Mouse (Mus musculus): ENCODE results near the gene Hspbap1. TPM values are rescaled to one million over a fixed set of nuclear protein-coding genes. Genes with fewer than 3 reads are reported as not detected.

The Hspbap1 gene
- 5.1 and 6.4 TPM in 2 replicates for polyA plus RNA-seq (2012; rRNA removed)

DNA sequence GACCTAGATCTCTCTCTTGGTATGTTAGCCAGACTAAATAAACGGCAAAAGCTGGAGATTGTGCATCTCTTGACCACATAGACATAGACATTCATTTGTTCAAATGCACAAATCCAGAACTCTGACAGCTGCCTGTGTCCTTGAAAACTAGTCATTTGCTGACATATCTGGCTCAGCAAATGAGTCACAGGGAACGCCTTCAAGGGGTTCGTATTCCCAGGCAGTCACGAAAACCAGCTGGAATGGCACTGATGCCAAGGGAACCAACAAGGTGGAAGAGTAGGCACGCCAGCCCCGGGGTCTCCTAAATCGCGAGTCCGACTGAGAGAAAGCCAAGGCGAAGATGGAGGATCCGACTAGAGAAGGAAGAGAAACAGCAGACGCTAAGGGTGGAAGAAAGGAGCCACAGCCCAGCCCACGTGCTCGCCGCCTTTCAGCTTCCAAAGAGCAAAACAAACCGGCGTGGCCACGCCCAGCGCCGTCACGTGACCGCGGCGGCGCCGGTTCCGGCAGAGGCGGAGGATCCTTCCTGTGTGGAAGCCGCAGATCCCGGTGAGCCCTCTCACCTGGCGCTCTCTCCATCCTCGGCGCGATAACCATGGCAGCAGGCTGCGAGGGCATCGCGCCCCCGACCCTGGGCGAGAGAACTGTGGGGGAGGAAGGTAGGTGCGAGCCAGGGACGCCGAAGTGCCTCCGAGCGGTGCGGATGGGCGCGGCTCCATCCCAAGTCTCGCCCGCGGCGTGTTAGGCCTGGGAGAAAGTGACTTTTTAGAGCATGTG, at the start of gene Hspbap1:
Gene Hspbap1, plus strand, starts transcription at position 498 of the 780 bp plus-strand sequence.
- DNase-seq (ENCODE audit: low read depth) = no peak

DNA sequence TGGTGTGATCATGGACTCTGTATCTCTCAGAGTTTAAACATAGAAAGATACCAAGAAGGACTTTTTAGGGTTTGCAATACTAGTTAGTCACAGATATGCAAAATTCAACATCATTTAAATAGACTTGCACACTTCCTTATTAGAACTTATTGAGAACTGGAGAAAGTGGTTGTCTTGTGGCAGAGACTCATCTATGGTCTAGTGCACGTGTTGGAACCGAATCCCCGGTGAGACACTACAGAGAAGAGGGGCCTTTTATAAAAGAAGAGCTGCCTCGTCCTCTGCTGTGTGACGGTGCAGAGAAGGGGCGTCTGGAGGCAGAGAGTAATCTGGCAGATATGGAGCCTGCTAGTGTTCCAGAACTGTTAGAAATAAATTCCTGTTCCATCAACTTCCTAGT, 45.6 kb upstream of the Hspbap1 start:
- no peak for DNase-seq (ENCODE audit: low read depth)

DNA sequence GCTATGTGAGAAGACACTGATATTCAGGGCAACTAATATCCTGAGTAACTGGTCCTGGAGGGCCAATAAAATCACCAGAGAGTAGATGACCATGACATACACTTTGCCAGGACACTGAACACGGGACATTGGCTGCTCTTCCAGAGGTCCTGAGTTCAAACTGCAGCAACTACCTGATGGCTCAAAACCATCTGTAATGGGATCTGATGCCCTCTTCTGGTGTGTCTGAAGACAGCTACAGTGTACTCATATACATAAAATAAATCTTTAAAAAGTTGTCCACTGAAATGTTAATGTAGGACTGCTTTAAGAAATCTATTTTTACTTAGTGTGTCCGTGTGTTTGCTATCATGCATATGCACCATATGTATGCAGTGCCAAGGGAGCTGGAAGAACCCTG, 43.6 kb upstream of the Hspbap1 start:
- no peak for DNase-seq (ENCODE audit: low read depth)

DNA sequence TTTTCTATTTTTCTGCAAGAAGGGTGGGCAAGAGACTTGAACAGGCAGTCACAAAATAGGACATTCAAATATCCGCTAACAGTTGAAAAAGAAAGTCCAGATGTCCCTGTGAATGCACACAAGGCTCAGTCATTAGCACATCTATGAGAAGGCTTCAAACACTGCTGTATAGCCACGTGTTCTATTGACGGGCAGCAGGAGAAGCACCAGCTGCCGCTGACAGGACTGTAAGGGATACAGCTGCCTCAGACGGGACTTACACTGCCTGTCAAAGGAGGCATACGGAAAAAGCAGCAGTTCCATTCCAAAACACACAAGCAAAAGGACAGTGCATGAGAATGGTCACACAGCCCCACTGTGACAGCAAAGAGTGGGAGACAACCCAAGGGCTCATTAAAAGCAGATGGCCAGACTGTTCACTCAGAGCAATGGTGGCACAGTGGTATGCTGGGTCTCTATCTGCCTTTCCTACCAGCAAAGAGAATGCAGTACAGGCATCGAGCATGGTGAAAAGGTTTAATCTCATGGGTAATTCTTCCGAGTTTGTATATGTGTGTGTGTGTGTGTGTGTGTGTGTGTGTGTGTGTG, 40.9 kb upstream of the Hspbap1 start:
- no peak for DNase-seq (ENCODE audit: low read depth)

DNA sequence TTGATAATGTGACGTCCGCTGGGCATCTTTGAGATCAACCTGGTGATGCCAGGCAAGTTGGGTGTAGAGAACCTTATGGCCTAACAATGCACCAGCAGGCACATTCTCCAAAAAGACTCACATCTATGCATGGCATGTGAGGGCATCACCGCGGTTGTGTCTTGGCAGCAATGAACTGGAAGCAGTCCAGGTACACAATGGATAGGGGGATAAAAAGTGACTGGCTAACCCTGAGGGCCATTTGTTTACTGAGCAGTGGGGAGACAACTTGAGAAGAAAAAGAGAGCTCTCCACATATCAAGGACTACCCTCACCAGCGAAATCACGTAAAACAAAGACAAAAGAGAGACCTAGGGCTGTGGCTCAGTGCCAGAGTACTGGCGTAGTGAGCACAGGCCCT, 38.1 kb upstream of the Hspbap1 start:
- DNase-seq (ENCODE audit: low read depth) = no peak

DNA sequence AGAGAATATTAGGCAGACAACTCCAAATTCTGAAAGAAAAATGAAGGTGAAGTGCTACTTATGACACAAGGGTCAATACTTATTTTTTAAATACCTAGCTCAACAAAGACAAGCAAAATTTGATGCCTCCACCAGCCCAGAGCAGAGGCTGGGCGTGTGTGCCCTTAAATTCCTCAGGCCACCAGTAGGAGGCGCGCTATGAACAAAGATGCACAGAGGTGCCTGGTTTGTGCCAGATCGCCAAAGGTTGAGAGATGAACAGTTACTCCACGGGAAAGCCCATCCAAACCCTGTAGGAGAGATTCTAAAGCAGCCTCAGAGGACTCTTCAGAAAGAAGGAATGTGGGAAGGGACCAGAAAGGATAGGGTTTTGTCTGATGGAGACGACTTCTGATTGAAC, 36.1 kb upstream of the Hspbap1 start:
- DNase-seq (ENCODE audit: low read depth) = no peak

DNA sequence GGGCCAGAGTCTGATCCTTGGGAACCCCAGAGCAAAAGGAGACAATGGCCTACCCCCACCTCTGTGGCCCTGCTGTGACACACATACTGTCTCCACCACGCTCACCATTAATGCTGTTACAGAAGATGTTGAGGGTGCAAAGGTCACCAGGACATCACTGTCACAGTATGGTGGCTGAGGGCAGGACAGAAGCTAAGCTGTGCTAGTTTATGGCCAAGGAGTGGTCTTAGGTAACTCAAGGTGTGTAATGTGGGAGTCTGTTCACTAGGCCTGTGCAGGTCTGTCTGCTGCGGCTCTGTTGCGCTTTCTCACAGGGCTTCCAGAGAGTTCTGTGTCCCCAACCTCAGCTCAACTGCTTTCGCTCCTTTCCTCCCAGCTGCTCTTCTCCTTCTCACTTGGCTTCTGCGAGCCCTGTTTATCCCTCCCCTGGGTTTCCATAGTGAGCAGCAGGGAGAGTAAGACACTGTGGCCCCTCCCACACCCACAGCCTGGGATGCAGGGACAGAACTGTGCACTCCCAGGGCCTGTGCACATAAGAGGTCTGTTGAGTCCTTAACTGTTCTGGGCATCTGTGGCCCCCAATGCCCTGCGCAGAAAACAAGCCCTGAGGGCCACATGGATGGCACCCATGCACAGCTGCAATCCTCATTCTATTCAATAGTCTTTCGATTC, 31.9 kb upstream of the Hspbap1 start:
- DNase-seq (ENCODE audit: low read depth) = no peak

DNA sequence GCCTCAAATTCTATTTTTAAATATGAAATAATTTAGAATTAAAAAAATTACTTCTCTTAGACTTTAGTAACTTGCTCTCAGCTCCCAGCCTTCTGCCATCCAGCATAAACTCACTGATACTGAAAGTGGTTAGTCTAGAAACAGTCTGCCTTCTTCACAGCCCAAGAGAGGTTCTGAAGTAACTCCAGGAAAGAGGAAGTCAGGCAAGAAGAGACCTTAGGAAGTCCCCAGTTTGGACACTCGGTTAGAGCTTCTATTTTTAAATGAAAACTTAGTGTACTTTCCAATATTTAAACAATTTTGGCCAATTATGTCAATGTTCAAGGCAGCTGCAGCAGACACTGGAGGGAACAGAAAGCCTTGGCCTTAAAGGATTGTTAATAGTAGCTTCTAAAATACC, 30.6 kb upstream of the Hspbap1 start:
- DNase-seq (ENCODE audit: low read depth) = no peak

DNA sequence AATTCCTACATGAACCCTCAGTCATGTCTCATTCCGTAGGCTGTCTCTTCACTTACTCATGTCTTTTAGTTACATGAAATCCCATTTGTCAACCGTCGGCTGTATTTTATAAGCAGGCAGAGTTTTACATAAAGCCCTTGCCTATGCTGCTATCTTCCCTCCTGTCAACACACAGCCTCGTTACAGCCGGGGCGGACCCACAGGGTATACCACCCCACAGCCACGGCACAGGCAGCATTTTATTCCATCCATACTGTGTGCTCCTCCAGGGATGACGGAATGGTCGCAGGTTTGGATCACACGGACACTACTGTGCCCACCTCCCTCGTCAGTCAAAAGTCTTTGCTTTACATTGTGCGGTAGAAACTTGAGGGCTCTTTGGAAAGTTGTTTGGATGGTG, 29.8 kb upstream of the Hspbap1 start:
- no peak for DNase-seq (ENCODE audit: low read depth)

DNA sequence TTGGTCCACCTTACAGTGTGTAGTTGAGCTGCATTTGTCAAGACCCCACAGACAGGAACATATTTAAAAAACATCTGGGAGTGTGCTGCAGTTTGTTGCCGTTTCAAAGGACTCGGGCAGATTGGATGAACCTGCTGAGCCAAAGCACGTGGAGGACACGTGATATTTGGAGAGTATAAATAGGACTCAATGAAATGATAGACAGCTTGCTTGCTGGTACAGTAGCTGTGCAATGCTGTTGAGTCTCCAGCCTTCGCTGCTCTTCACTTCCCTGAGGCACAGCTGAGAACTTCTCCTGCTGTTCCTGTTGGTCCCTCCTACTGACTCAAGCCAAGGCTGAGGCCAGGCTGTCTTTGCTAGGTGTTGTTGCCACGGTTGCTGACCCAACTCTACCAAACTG, 29.2 kb upstream of the Hspbap1 start:
- DNase-seq (ENCODE audit: low read depth) = no peak

DNA sequence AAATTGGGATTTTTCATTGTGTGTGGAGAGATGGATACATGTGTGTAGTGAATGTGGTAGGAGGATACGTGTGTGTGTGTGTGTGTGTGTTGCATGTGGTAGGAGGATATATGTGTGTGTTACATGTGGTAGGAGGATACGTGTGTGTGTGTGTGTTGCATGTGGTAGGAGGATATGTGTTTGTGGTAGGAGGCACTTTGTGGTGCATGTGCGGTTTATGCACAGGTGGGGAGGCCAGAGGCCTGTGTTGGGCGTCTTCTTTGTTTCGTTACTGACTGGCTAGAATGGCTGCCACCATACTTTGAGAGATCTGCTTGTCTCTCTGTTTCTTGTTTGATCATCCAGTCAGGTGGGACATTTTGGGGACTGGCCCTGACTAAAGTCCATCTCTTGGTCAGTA, 28.6 kb upstream of the Hspbap1 start:
- DNase-seq (ENCODE audit: low read depth) = no peak

DNA sequence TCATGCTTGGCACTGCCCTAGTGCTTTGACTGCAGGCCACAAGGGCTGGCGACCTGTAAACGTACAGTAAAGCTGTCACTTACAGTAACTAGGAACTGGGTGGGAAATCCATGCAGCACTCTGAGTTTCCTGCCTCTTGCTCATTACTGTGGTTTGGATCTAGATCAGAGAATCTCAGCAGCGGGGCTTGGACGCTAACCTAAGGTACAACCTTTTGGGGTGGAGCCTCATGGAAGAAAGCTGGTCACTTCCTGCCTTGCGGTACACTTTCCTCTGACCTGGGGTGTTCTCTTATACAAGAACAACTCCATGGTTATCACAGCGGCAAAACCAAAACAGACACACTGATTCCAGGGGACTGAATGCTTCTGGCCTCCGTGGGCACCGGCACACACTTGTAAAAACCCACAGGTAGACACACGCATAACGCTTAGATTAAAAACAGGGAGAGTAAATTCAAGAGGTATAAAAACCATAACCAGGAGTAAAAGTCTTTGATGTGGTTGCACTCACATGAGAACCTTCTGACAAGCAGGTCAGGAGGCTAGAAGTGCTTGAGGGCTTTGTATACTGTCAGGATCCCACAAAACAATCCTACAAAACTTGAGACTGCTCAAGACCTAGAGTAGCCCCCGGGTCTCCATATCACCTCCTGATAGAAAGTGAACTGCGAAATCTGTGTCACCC, 27.8 kb upstream of the Hspbap1 start:
- no peak for DNase-seq (ENCODE audit: low read depth)

DNA sequence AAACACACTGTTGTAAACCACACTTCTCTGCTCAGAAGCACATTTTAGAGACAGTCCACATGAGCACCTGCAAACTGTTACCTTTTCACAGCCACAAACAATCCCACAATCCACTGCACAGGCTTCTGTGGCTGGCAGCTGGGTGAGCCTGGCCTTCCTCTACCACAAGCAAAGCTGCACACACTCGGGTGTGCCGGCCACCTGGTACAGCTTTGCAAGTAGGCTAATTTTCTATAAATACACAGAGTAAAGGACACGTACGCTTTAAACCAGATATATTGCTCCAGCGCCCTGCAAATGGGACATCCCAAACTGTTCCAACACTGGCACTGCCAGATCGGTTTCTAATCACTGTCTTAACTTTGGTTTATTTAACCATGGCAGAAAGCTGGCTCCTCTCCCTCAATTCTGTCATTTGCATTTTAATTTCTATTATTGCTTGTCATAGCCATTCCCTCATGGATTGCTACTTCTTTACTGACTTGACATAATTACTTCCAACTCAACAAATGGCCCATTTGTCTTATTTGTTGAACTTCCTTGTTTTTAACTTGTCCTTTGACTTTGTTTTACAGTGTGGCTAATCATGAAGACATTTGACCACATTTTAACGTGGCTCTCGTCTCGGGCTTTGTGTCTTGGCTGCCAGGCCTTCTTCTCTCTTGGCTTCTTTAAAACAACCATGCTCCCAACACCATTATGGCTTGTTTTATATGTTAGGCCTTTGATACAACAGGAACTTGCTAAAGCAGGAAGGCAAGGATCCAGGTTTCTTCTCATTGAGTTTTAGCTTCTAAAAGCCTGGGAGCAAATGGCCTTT, 22.5 kb upstream of the Hspbap1 start:
- DNase-seq (ENCODE audit: low read depth) = no peak

DNA sequence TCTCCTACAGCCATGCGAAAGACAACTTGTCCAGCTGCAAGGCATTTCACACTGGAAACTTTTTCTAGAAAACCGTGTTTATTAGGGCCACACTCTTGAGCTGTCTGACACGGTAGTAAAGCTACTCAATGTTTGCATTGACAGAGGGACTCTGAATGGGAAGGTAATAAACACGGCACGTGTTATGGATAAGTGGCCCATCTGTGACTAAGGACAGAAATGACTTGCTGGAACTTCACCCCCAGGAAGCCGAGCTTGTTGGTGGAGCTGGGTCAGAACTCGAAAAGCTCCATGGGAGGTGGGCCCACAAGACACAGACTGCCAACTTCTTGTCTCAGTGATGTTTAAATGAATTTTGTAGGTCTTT, 22.0 kb upstream of the Hspbap1 start:
- no peak for DNase-seq (ENCODE audit: low read depth)

DNA sequence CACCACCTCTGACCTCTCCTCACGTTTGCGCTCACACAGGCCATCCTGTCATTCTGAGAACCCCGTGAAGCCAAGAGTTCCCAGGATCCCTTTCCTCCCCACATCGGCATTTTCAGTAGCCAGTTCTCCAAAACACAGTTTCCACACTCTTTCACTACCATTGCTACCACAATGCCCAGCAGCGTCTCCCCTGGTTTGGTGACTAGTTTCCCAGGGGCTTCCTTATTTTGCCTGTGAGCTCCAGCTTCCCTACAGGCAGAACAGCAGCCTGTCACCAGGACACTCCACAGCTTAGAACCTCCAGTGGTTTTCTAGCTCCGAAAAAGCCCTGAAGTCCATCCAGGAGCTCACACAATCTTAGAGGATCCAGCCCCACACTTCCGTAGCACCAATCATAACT, 20.8 kb upstream of the Hspbap1 start:
- DNase-seq (ENCODE audit: low read depth) = no peak

DNA sequence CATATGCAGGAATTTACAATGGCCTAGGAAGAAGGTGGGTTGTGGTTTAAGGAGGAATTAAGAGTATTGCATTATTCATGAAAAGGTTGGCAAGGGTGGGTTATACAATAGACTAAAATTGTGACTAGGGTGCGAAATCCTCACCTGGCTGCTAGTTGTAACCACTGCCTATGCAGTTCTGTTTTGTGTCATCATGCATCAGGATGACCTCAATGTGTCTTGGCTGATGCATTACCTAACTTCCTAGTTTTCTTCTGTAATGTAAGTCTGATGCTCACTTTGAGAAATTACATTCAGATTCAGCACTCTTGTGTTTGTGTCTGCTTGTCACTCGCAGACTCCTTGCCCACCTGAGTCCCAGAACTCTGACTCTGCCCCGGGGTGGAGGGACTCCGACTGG, 18.3 kb upstream of the Hspbap1 start:
- DNase-seq (ENCODE audit: low read depth) = no peak

DNA sequence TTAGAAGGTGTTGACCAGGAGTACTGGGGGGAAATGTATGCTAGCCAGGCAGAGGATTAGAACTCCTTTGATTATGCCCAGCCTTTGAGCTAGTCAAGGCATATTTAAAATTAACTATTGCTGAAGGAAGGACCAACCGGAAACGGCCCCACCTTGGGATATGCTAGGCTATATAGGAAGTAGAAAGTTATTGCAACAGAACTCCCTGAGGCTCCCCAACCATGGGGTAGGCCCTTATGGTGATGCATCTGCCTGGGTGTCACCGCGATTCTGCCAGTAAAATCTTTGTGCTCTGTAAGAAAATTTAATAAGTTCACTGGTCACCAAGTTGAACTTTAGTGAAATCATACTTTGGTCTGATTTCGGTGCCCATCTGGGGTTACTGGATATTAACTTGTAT, 16.2 kb upstream of the Hspbap1 start:
- no peak for DNase-seq (ENCODE audit: low read depth)

DNA sequence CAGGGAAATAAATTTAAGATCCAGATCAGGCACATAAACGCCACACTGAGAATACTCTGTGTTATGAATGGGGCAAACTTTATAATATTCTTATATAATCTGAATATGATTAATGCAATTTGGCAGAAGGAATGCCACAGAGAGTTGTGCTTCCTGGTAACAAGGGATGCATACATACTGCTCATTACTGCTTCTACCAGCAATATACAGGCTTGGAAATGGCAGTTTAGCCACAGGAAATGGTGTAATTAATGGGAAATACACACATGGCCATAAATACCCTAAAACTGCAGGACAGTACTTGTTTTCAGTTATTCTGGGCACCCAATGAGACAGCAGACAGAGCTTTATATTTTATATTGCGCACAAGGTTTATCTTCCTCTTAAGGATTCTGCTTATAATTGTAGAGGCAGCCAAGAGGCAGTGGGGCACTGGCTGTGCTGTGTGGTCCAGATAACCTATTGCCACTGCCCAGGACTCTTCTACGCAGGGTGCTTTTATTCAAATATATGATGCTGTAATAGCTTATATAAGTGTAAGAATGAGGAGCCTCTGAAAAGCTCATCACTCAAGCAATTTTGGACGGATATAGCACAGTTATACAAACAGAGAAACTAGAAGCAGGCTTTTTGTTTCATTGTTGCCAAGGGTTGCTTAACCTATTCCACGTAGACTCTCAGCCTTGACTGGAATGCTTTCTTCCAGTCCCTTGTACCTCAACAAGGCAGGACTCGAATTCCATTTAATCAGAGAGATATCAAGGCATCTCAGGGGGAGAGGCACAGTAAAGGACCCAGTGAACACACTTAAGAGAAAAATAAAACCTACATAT, 14.5 kb upstream of the Hspbap1 start:
- no peak for DNase-seq (ENCODE audit: low read depth)

DNA sequence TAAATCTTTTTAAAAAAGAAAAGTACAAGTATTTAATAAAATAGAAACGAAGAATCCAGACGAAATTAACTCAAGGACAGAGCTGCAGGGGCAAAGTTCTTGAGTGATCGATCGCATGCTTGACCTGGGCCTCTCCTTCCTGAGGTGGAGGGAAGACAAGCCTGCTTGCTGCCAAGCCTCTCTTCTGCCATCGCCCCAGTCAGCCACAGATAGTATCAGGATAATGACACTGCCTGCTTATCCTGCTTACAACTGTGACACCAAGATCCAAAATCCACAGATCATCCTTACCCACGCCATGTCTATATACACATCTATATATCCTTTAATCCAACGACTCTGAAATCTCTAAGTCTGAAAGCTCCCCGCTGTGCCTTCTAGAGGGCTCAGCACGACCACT, 13.5 kb upstream of the Hspbap1 start:
- DNase-seq (ENCODE audit: low read depth) = no peak

DNA sequence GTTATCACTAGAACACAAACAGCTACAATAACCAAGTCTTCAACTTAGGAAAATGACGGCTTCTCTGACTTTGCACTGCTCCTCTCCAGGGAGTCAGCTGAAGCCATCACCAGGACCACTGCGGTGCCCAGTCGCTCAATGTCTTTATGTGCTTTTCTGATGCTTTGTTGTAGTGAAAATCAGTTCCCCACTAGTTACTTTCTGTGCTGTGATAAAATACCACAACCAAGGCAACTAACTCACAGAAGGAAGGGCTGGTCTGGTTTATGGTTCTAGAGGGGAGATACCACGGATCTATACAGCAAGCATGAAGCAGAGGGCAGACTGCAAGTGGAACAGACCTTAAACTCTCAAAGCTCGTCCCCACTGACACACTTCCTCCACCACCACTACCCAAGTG, 10.8 kb upstream of the Hspbap1 start:
- no peak for DNase-seq (ENCODE audit: low read depth)
